In the genomic region with DNA sequence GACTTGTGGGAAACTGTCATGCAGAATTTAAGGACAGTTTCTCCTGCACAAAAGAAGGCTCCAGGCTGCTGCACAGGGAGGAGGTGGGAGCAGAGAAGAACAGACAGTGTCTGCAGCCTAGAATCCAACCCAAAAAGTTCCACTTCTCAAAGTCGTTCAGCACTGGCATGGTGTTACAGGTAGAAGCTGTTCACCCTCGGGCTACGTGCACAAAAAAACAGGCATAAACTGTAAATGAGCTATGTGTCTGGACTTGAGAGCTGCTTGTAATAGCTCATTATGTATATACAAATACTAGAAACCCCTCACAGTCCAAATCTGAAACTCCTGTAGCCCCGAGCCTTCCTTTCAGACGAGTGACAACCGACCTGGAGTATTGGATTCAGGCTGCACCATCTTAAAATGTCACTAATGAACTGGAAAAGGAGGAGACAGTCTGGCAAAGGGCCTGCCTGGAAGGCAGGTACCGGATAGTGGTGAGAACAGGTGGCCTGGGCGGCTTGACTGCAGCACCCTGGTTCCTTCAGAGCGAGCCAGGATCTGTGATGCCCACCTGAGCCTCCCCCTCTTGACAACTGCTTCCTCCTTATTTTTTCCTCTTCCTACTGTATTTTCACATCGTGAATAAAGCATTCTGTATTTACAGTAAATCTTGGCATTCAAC, we compare ENCODE assay signal across 12 mouse cellular contexts. TPM values are rescaled to one million over a fixed set of nuclear protein-coding genes. Genes with fewer than 3 reads are reported as not detected.
DNase-seq lines count a peak whose midpoint lies in the region; ATAC-seq lines count a peak whose summit lies in the region.
"Had no signal": no experiment of that assay in that cellular context is flagged by ENCODE, and none has a peak within 500 bp of the region (broad histone marks: within the 10 kb centered on the region; RNA-seq: fewer than 3 reads in every experiment).

No protein-coding gene starts in this region.

- WGBS in midbrain, embryonic 12.5 days, result 86% methylated on average over 10 of the region's 10 CpGs
- 80% methylated on average over 10 of the region's 10 CpGs for WGBS in midbrain, embryonic 11.5 days
- WGBS in limb, embryonic 10.5 days, result 84% methylated on average over 10 of the region's 10 CpGs
- WGBS in neural tube, embryonic 14.5 days, result 83% methylated on average over 10 of the region's 10 CpGs

- no peaks in the 10 kb centered on the region for H3K9me3 ChIP-seq in midbrain, embryonic 12.5 days
- no peaks in the 10 kb centered on the region for H3K9me3 ChIP-seq in midbrain, embryonic 11.5 days (ENCODE audit: control insufficient read depth, low read length)
- no peaks in the 10 kb centered on the region for H3K9me3 ChIP-seq in limb, embryonic 10.5 days (replicated peaks)
- no peaks in the 10 kb centered on the region for H3K9me3 ChIP-seq in neural tube, embryonic 14.5 days (ENCODE audit: control insufficient read depth, low read length)
- H3K9me3 ChIP-seq: hindbrain, embryonic 15.5 days had no signal

- H3K4me1 ChIP-seq in midbrain, embryonic 12.5 days, result peaks cover 13% of the 10 kb centered on the region
- peaks cover 7% of the 10 kb centered on the region for H3K4me1 ChIP-seq in midbrain, embryonic 11.5 days (ENCODE audit: control insufficient read depth, insufficient read depth, low read length)
- peaks cover 20% of the 10 kb centered on the region for H3K4me1 ChIP-seq in limb, embryonic 10.5 days
- H3K4me1 ChIP-seq in neural tube, embryonic 14.5 days (ENCODE audit: control insufficient read depth, insufficient read depth, low read length), result peaks cover 11% of the 10 kb centered on the region; the same call in 1 of the 2 replicates

- 0 out of 2 replicates have a peak, but pooled peaks cover 4% of the 10 kb centered on the region for H3K27me3 ChIP-seq in midbrain, embryonic 12.5 days
- no peaks in the 10 kb centered on the region for H3K27me3 ChIP-seq in midbrain, embryonic 11.5 days (ENCODE audit: control insufficient read depth, insufficient read depth, low read length)
- H3K27me3 ChIP-seq in limb, embryonic 10.5 days (ENCODE audit: low read depth, poor library complexity, severe bottlenecking), result no peaks in the 10 kb centered on the region
- H3K27me3 ChIP-seq in neural tube, embryonic 14.5 days (ENCODE audit: control insufficient read depth, insufficient read depth, low read length), result no peaks in the 10 kb centered on the region
- H3K27me3 ChIP-seq: hindbrain, embryonic 15.5 days had no signal

- no peak overlapping the region for H3K4me3 ChIP-seq in midbrain, embryonic 12.5 days
- no peak overlapping the region for H3K4me3 ChIP-seq in midbrain, embryonic 11.5 days (ENCODE audit: low read depth, low read length)
- H3K4me3 ChIP-seq in limb, embryonic 10.5 days, result no peak overlapping the region
- no peak overlapping the region for H3K4me3 ChIP-seq in neural tube, embryonic 14.5 days (ENCODE audit: low read depth, low read length)
- H3K4me3 ChIP-seq: heart, adult 2 months; hindbrain, embryonic 15.5 days had no signal

- H3K27ac ChIP-seq in midbrain, embryonic 12.5 days (replicated peaks), result no peak overlapping the region
- H3K27ac ChIP-seq in midbrain, embryonic 11.5 days (ENCODE audit: low read depth, low read length), result no peak overlapping the region
- H3K27ac ChIP-seq in limb, embryonic 10.5 days, result peak overlapping the region; percentile 27; the same call in 1 of the 2 replicates
- H3K27ac ChIP-seq in neural tube, embryonic 14.5 days (ENCODE audit: low read depth, low read length), result no peak overlapping the region
- H3K27ac ChIP-seq: heart, adult 2 months; hindbrain, embryonic 15.5 days had no signal

- H3K4me2 ChIP-seq in midbrain, embryonic 12.5 days (replicated peaks), result peak overlapping the region; percentile 16
- no peak overlapping the region for H3K4me2 ChIP-seq in midbrain, embryonic 11.5 days
- no peak overlapping the region for H3K4me2 ChIP-seq in neural tube, embryonic 14.5 days (ENCODE audit: low read depth, low read length)
- H3K4me2 ChIP-seq: hindbrain, embryonic 15.5 days had no signal

- intact Hi-C loops in left cerebral cortex, postnatal 4 days (cut with DNase I), result no loop called here

- no peaks in the 10 kb centered on the region for H3K36me3 ChIP-seq in midbrain, embryonic 12.5 days
- H3K36me3 ChIP-seq in midbrain, embryonic 11.5 days (ENCODE audit: control insufficient read depth, insufficient read depth, low read length), result no peaks in the 10 kb centered on the region
- H3K36me3 ChIP-seq in limb, embryonic 10.5 days, result no peaks in the 10 kb centered on the region
- H3K36me3 ChIP-seq in neural tube, embryonic 14.5 days (ENCODE audit: control insufficient read depth, insufficient read depth, low read length), result no peaks in the 10 kb centered on the region
- H3K36me3 ChIP-seq: hindbrain, embryonic 15.5 days had no signal

- H3K9ac ChIP-seq in midbrain, embryonic 12.5 days (replicated peaks), result no peak overlapping the region
- no peak overlapping the region for H3K9ac ChIP-seq in midbrain, embryonic 11.5 days (ENCODE audit: low read length)
- no peak overlapping the region for H3K9ac ChIP-seq in neural tube, embryonic 14.5 days (replicated peaks; ENCODE audit: low read depth, low read length)
- H3K9ac ChIP-seq: hindbrain, embryonic 15.5 days had no signal

- no peak for DNase-seq in midbrain, embryonic 11.5 days (ENCODE audit: low spot score, missing footprints)
- DNase-seq in cerebellum, adult 9-11 months, result peak; percentile 38
- DNase-seq in limb, embryonic 10.5 days (ENCODE audit: low spot score), result no peak
- DNase-seq in ovary, postnatal 14 days (ENCODE audit: low spot score), result no peak
- no peak for DNase-seq in left cerebral cortex, postnatal 4 days
- DNase-seq: adrenal gland, postnatal 36 days; heart, adult 2 months; kidney, postnatal 10 days; layer of hippocampus, postnatal 36 days had no signal

- no peak for ATAC-seq in midbrain, embryonic 12.5 days (ENCODE audit: low FRiP score, low read depth)
- no peak for ATAC-seq in midbrain, embryonic 11.5 days (ENCODE audit: low FRiP score)
- peak; percentile 32; the same call in 1 of the 2 replicates for ATAC-seq in neural tube, embryonic 14.5 days (ENCODE audit: low read depth)

RNA-seq across cellular contexts. Expression of gene Zfp704, which starts 41.2 kb away (rescaled TPM):
- polyA plus RNA-seq in midbrain, embryonic 12.5 days (2016; fragmentation: Nextera tagmentation; extraction: Ambion mirVana), result 6.9 and 7.6 TPM in 2 replicates
- 4.5 and 5.5 TPM in 2 replicates for polyA plus RNA-seq in midbrain, embryonic 11.5 days (2014; fragmentation: Nextera tagmentation; extraction: Ambion mirVana)
- polyA plus RNA-seq in limb, embryonic 10.5 days (2016; fragmentation: Nextera tagmentation; extraction: Ambion mirVana), result 8.8 and 10.1 TPM in 2 replicates
- 18.6 and 19.2 TPM in 2 replicates for polyA plus RNA-seq in neural tube, embryonic 14.5 days (2014; fragmentation: Nextera tagmentation; extraction: Ambion mirVana)
- total RNA-seq in left cerebral cortex, postnatal 4 days (2021), result 10 to 100 TPM; 90.2 to 96.4 TPM
